ENCODE assay signal across 9 mouse cellular contexts in the genomic region with DNA sequence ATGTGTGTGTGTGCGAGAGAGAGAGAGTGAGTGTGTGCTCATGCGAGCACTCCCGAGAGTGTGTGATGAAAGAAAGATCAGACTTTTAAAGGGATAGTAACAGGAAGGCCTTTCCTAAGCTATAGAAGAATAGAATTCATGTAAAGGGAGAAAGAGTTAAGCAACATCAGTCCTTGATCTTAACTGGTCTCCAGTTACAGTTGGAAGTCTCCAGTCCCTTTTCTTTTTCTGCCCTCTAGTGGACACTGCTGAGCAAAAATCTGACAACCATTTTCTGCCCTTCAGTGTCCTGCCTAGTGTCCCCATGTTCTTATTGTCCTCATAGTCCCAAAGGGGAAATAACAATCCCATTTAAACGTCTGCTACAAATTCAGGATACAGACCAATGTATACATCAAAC. TPM values are rescaled to one million over a fixed set of nuclear protein-coding genes. Genes with fewer than 3 reads are reported as not detected.
A peak's percentile ranks its signal among the peaks of the same experiment; 100 is the strongest.
DNase-seq lines count a peak whose midpoint lies in the region; ATAC-seq lines count a peak whose summit lies in the region.
"Had no signal": no experiment of that assay in that cellular context is flagged by ENCODE, and none has a peak within 500 bp of the region (broad histone marks: within the 10 kb centered on the region; RNA-seq: fewer than 3 reads in every experiment).

No protein-coding gene starts in this region.

- no peak overlapping the region for H3K27ac ChIP-seq in hindbrain, embryonic 10.5 days
- no peak overlapping the region for H3K27ac ChIP-seq in hindbrain, embryonic 16.5 days (ENCODE audit: low read depth, low read length)
- H3K27ac ChIP-seq in heart, embryonic 12.5 days (ENCODE audit: poor library complexity, severe bottlenecking) = peak overlapping the region; percentile 63
- peak overlapping the region; percentile 81 for H3K27ac ChIP-seq in liver, embryonic 11.5 days (ENCODE audit: low read depth, low read length)
- H3K27ac ChIP-seq: embryonic facial prominence, embryonic 13.5 days had no signal

- no peaks in the 10 kb centered on the region for H3K9me3 ChIP-seq in hindbrain, embryonic 10.5 days
- H3K9me3 ChIP-seq in hindbrain, embryonic 16.5 days (ENCODE audit: control insufficient read depth, low read length) = no peaks in the 10 kb centered on the region
- H3K9me3 ChIP-seq in heart, embryonic 12.5 days (replicated peaks) = no peaks in the 10 kb centered on the region
- no peaks in the 10 kb centered on the region for H3K9me3 ChIP-seq in liver, embryonic 11.5 days (ENCODE audit: control insufficient read depth, low read length)
- H3K9me3 ChIP-seq: embryonic facial prominence, embryonic 13.5 days had no signal

- H3K4me3 ChIP-seq in hindbrain, embryonic 10.5 days = no peak overlapping the region
- no peak overlapping the region for H3K4me3 ChIP-seq in hindbrain, embryonic 16.5 days (ENCODE audit: low read length)
- H3K4me3 ChIP-seq in heart, embryonic 12.5 days = no peak overlapping the region
- H3K4me3 ChIP-seq in liver, embryonic 11.5 days (ENCODE audit: low read depth, low read length) = no peak overlapping the region
- H3K4me3 ChIP-seq: embryonic facial prominence, embryonic 13.5 days had no signal

- peak; percentile 40 for DNase-seq in hindbrain, embryonic 10.5 days (ENCODE audit: low spot score)
- DNase-seq in ES-CJ7 (ENCODE audit: low read depth, low spot score) = peak; percentile 78
- DNase-seq in c-Kit-positive CD71-positive TER-119-negative erythroid progenitor cells, embryonic 14.5 days (ENCODE audit: low read depth) = peak; percentile 83
- no peak for DNase-seq in liver, embryonic 11.5 days (ENCODE audit: low spot score)
- DNase-seq in skeletal muscle tissue, adult 2 months (ENCODE audit: low read depth, low spot score) = peak; percentile 71
- no peak for DNase-seq in gastrocnemius, adult 8-10 months (ENCODE audit: low spot score in 2 of 2)

- H3K36me3 ChIP-seq in hindbrain, embryonic 10.5 days = no peaks in the 10 kb centered on the region
- no peaks in the 10 kb centered on the region for H3K36me3 ChIP-seq in hindbrain, embryonic 16.5 days (ENCODE audit: control insufficient read depth, insufficient read depth, low read length)
- H3K36me3 ChIP-seq in heart, embryonic 12.5 days = no peaks in the 10 kb centered on the region
- no peaks in the 10 kb centered on the region for H3K36me3 ChIP-seq in liver, embryonic 11.5 days (ENCODE audit: control insufficient read depth, insufficient read depth, low read length)
- H3K36me3 ChIP-seq: embryonic facial prominence, embryonic 13.5 days had no signal

- WGBS in hindbrain, embryonic 10.5 days = 54% methylated on average over 4 of the region's 4 CpGs
- WGBS in hindbrain, embryonic 16.5 days = 60% methylated on average over 4 of the region's 4 CpGs
- 48% methylated on average over 4 of the region's 4 CpGs for WGBS in heart, embryonic 12.5 days
- WGBS in liver, embryonic 11.5 days = 30% methylated on average over 4 of the region's 4 CpGs

- H3K9ac ChIP-seq in hindbrain, embryonic 16.5 days (ENCODE audit: low read depth, low read length) = no peak overlapping the region
- H3K9ac ChIP-seq in heart, embryonic 12.5 days = no peak overlapping the region
- peak overlapping the region; percentile 56 for H3K9ac ChIP-seq in liver, embryonic 11.5 days (ENCODE audit: low read depth, low read length)
- H3K9ac ChIP-seq: embryonic facial prominence, embryonic 13.5 days had no signal

- H3K4me1 ChIP-seq in hindbrain, embryonic 10.5 days (replicated peaks) = peaks cover 7% of the 10 kb centered on the region
- peaks cover 4% of the 10 kb centered on the region for H3K4me1 ChIP-seq in hindbrain, embryonic 16.5 days (ENCODE audit: control insufficient read depth, insufficient read depth, low read depth, low read length)
- peaks cover 11% of the 10 kb centered on the region for H3K4me1 ChIP-seq in heart, embryonic 12.5 days (replicated peaks)
- peaks cover 8% of the 10 kb centered on the region for H3K4me1 ChIP-seq in liver, embryonic 11.5 days (replicated peaks; ENCODE audit: control insufficient read depth, insufficient read depth, low read length)

- H3K4me2 ChIP-seq in hindbrain, embryonic 16.5 days (ENCODE audit: low read length) = no peak overlapping the region
- peak overlapping the region; percentile 21; the same call in 1 of the 2 replicates for H3K4me2 ChIP-seq in heart, embryonic 12.5 days
- H3K4me2 ChIP-seq in liver, embryonic 11.5 days = peak overlapping the region; percentile 52
- H3K4me2 ChIP-seq: embryonic facial prominence, embryonic 13.5 days had no signal

- ATAC-seq in hindbrain, embryonic 16.5 days = no peak
- ATAC-seq in heart, embryonic 12.5 days (ENCODE audit: insufficient number of reproducible peaks, low FRiP score) = peak; percentile 34
- ATAC-seq in liver, embryonic 11.5 days (replicated peaks; ENCODE audit: low FRiP score) = peak; percentile 27

- no peaks in the 10 kb centered on the region for H3K27me3 ChIP-seq in hindbrain, embryonic 10.5 days (ENCODE audit: insufficient read depth, poor library complexity, severe bottlenecking)
- H3K27me3 ChIP-seq in hindbrain, embryonic 16.5 days (replicated peaks; ENCODE audit: control insufficient read depth, insufficient read depth, low read length) = no peaks in the 10 kb centered on the region
- no peaks in the 10 kb centered on the region for H3K27me3 ChIP-seq in heart, embryonic 12.5 days (replicated peaks)
- H3K27me3 ChIP-seq in liver, embryonic 11.5 days (replicated peaks; ENCODE audit: control insufficient read depth, insufficient read depth, low read length) = no peaks in the 10 kb centered on the region
- H3K27me3 ChIP-seq: embryonic facial prominence, embryonic 13.5 days had no signal

RNA-seq across cellular contexts. Expression of a gene that starts 4.6 kb away (rescaled TPM):
- 26.7 and 30.0 TPM in 2 replicates for polyA plus RNA-seq in hindbrain, embryonic 10.5 days (2016; fragmentation: Nextera tagmentation; extraction: Ambion mirVana)
- 7.4 TPM in 2 replicates for polyA plus RNA-seq in hindbrain, embryonic 16.5 days (2015; fragmentation: Nextera tagmentation; extraction: Ambion mirVana)
- polyA plus RNA-seq in heart, embryonic 12.5 days (2016; fragmentation: Nextera tagmentation; extraction: Ambion mirVana) = 10.7 and 12.6 TPM in 2 replicates
- 22.0 and 29.8 TPM in 2 replicates for polyA plus RNA-seq in liver, embryonic 11.5 days (2014; fragmentation: Nextera tagmentation; extraction: Ambion mirVana)
- under 1 TPM in 2 of 4 experiments, not detected in 2; 0.19 to 0.29 TPM for total RNA-seq in gastrocnemius, adult 8-10 months (2022)

Comparison
In these comparisons a context has a peak if more than half of its experiments do, and no peak if none do; other contexts are left out.
1. DNase-seq: peak in hindbrain, embryonic 10.5 days (single experiment), ES-CJ7 (single experiment), c-Kit-positive CD71-positive TER-119-negative erythroid progenitor cells, embryonic 14.5 days (single experiment) and skeletal muscle tissue, adult 2 months (single experiment); none in liver, embryonic 11.5 days (single experiment) and gastrocnemius, adult 8-10 months (0 of 2).
2. H3K27ac ChIP-seq: peak in heart, embryonic 12.5 days (single experiment) and liver, embryonic 11.5 days (single experiment); none in hindbrain, embryonic 10.5 days (single experiment) and hindbrain, embryonic 16.5 days (single experiment).